Mouse (Mus musculus) spleen, adult 2 months (tissue): ENCODE results near the gene Slc3a2. TPM values are rescaled to one million over a fixed set of nuclear protein-coding genes. Genes with fewer than 3 reads are reported as not detected.
"Not testable (repeated sequence)": the region's sequence is repeated elsewhere in the genome, so short reads cannot be mapped to it uniquely, and the experiment has no call there.

Experiments
- DNase-seq, 2 experiments: peaks; one replicate each; pipeline versions ENCODE4 v3.0.0 to v3.0.0-alpha.2; 2012 to 2021; ENCODE audit warnings: low spot score in 2 of 2, low read depth in 1 of 2
- H3K27ac ChIP-seq: fragments of 200-500 bp; 2 replicates; pipeline ENCODE4 v1.5.1; 2012; ENCODE audit warnings: low read length, inconsistent platforms; ENCODE audit not compliant: insufficient read depth
- H3K27me3 ChIP-seq: fragments of 200-500 bp; 2 replicates; pipeline ENCODE4 v1.6.1; 2012; ENCODE audit warnings: mild to moderate bottlenecking, moderate library complexity, low read length, inconsistent platforms; ENCODE audit not compliant: control insufficient read depth, insufficient read depth
- H3K36me3 ChIP-seq: fragments of 200-500 bp; 2 replicates; pipeline ENCODE4 v1.6.1; 2012; ENCODE audit warnings: mild to moderate bottlenecking, low read length, inconsistent platforms; ENCODE audit not compliant: control insufficient read depth, insufficient read depth
- H3K4me1 ChIP-seq: fragments of 200-500 bp; 2 replicates; pipeline ENCODE4 v1.6.1; 2011; ENCODE audit warnings: inconsistent platforms; ENCODE audit not compliant: control insufficient read depth, insufficient read depth, insufficient read length
- H3K4me3 ChIP-seq: fragments of 200-500 bp; 2 replicates; pipeline ENCODE4 v1.5.1; 2011; ENCODE audit warnings: mild to moderate bottlenecking, inconsistent platforms; ENCODE audit not compliant: insufficient read depth, insufficient read length; ENCODE audit errors: extremely low read depth
- CTCF ChIP-seq: fragments of 200-500 bp; IDR thresholded peaks from 2 replicates; pipeline ENCODE4 v1.5.1; 2011; ENCODE audit warnings: mild to moderate bottlenecking, inconsistent platforms; ENCODE audit not compliant: insufficient read depth, insufficient read length, insufficient replicate concordance; ENCODE audit errors: extremely low read depth
- POLR2A ChIP-seq: fragments of 200-500 bp; IDR thresholded peaks from 2 replicates; pipeline ENCODE4 v1.6.1; 2011; ENCODE audit warnings: low read depth, low read length, inconsistent platforms
- WGBS: fragments of 180-500 bp; shearing (Covaris S2); methylation state at CpG from one replicate; pipeline ENCODE4 v1.1.7; 2018; 5-methylcytosine and 5-hydroxymethylcytosine counted together
- polyA plus RNA-seq: library from polyadenylated mRNA; depleted of rRNA; stranded (reverse); fragments of >200 nt; gene quantifications from 2 replicates; pipeline ENCODE4 v1.2.3, GENCODE M21; 2012

Slc3a2 gene
- polyA plus RNA-seq, 1 experiment = 122 TPM

GRCm38 (mm10) chr19:8734334-8734733, 11.2 kb upstream of the Slc3a2 start:
- Histone ChIP-seq H3K4me3 (no peak overlapping the region), H3K27me3 (peaks cover 1% of the 10 kb centered on the region; the same call in 1 of the 2 replicates), H3K27ac (no peak overlapping the region), H3K4me1 (no peaks in the 10 kb centered on the region; the same call in 1 of the 2 replicates), H3K36me3 (peaks cover 8% of the 10 kb centered on the region)
- no peak for TF ChIP-seq POLR2A
- TF ChIP-seq CTCF = no peak
- no peak for DNase-seq
- 65% methylated on average over 3 of the region's 3 CpGs for WGBS

DNA sequence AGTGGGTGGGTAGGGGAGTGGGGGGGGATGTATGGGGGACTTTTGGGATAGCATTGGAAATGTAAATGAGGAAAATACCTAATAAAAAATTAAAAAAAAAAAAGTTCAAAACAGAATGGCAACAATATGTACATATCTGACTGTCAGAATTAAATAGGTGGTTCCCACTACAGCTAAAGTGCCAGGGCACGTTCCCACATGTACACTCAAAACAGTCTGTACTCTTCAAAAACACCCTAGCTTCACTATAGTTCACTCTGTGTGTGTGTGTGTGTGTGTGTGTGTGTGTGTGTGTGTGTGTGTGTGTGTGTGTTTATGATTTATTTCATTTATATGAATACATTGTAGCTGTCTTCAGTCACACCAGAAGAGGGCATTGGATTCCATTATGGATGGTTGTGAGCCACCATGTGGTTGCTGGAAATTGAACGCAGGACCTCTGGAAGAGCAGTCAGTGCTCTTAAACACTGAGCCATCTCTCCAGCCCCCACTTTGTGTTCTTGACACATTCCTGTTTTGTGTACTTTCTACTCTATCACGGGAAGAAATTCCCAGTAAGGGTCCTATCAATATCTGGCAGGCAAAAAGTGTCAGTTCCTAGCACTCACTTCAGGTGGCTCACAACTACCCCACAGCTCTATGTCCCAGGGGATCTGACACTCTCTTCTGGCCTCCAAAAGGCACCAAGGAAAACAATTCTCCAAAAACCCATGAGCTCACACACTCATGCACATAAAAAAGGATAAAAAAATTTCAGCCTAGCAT, 5.3 kb upstream of the Slc3a2 start:
- DNase-seq, H3K4me1 ChIP-seq, H3K27ac ChIP-seq, H3K4me3 ChIP-seq, H3K27me3 ChIP-seq: not testable (repeated sequence)
- 69% methylated on average over 3 of the region's 3 CpGs for WGBS
- H3K36me3 ChIP-seq = peaks cover 19% of the 10 kb centered on the region

- no peak overlapping the region for H3K27ac ChIP-seq
- TF ChIP-seq CTCF (no peak), POLR2A (no peak)
- no peaks in the 10 kb centered on the region for H3K27me3 ChIP-seq
- peaks cover 19% of the 10 kb centered on the region for H3K36me3 ChIP-seq
- DNase-seq = no peak
- WGBS = 56% methylated on average over 5 of the region's 5 CpGs
- H3K4me3 ChIP-seq = no peak overlapping the region
- H3K4me1 ChIP-seq = no peaks in the 10 kb centered on the region
These were observed 4.4 kb upstream of the Slc3a2 start for GRCm38 (mm10) chr19:8727495-8728114.

GRCm38 (mm10) chr19:8726609-8727390, 3.6 kb upstream of the Slc3a2 start:
- Histone ChIP-seq H3K27ac (no peak overlapping the region), H3K27me3 (no peaks in the 10 kb centered on the region), H3K4me3 (no peak overlapping the region), H3K36me3 (peaks cover 19% of the 10 kb centered on the region), H3K4me1 (no peaks in the 10 kb centered on the region)
- DNase-seq = no peak
- TF ChIP-seq POLR2A = no peak
- TF ChIP-seq CTCF = no peak
- 71% methylated on average over 3 of the region's 3 CpGs for WGBS

- DNase-seq = no peak
- H3K27ac ChIP-seq = no peak overlapping the region
- H3K27me3 ChIP-seq = no peaks in the 10 kb centered on the region
- no peak for TF ChIP-seq CTCF
- no peak for TF ChIP-seq POLR2A
- H3K4me1 ChIP-seq = no peaks in the 10 kb centered on the region
- H3K36me3 ChIP-seq = peaks cover 19% of the 10 kb centered on the region
- WGBS = 64% methylated on average over 4 of the region's 4 CpGs
- no peak overlapping the region for H3K4me3 ChIP-seq
These were observed 2.0 kb upstream of the Slc3a2 start for GRCm38 (mm10) chr19:8725081-8725613.

- WGBS = 6% methylated on average over 2 of the region's 2 CpGs
- Histone ChIP-seq H3K36me3 (peaks cover 19% of the 10 kb centered on the region), H3K4me3 (peak overlapping the region; percentile 81; the same call in 1 of the 2 replicates), H3K27ac (no peak overlapping the region), H3K4me1 (no peaks in the 10 kb centered on the region), H3K27me3 (no peaks in the 10 kb centered on the region)
- DNase-seq = no peak
- no peak for TF ChIP-seq CTCF
- no peak for TF ChIP-seq POLR2A
These were observed 1.2 kb upstream of the Slc3a2 start for GRCm38 (mm10) chr19:8724392-8724791.
